Mouse (Mus musculus): Measurements from ENCODE around the gene Jak1. TPM values are rescaled to one million over a fixed set of nuclear protein-coding genes. Genes with fewer than 3 reads are reported as not detected.

The Jak1 gene
- polyA plus RNA-seq, 2 experiments: 19.8 to 38.2 TPM

DNA sequence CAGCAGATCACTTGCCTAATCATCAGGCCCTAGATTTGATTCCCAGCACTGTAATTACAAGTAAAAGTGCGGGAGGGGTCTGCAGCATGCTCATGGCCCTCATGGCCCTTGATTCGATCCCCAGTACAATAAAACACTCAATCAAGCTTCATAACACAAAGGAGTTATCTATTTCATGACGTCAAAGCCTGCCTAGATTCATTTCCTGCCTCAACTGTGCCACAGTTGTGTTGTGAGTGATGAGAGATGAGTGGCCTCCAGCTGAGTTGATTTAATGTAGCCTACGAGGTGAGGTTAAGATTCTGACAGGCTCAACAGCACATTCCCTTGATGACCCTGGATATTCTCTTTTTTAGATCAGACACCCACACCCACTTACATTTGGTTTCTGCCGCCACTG lies 86.0 kb downstream of the Jak1 start:
- WGBS (ENCODE audit: insufficient replicate concordance): 67% methylated on average over 5 of the region's 5 CpGs
- no peak for DNase-seq (ENCODE audit: low read depth in 3 of 3, low spot score in 3 of 3)
- ATAC-seq (ENCODE audit: insufficient read depth): no peak

DNA sequence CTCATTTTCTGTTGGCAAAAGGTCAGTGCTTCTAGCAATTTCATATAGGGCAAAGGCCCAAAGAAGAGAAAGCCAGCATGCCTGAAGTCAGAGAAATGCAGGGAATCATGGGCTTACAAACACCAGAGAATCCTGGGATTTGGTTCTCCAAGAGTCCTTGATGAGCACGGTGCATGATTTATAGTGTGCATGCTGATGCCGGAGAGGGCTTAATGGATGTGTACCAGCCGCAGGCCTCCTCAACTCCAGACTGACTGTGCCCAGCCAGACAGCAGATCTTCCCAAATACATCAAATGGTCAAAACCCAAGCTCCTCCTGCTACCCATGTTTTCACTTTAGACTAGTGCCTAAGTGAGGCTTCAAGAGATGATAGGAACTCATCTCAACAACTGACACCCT lies 87.3 kb downstream of the Jak1 start:
- Histone ChIP-seq H3K36me3 (replicated peaks; ENCODE audit: control insufficient read depth, insufficient read depth, low read depth) (peaks cover 34% of the 10 kb centered on the region), H3K27ac (no peak overlapping the region), H3K4me1 (replicated peaks; ENCODE audit: control insufficient read depth in 2 of 2, insufficient read depth in 2 of 2, low read length in 1 of 2) (peaks cover 5 to 18% of the 10 kb centered on the region in 2 experiments), H3K9me3 (ENCODE audit: control insufficient read depth, low read length) (no peaks in the 10 kb centered on the region), H3K27me3 (ENCODE audit: control insufficient read depth, insufficient read depth, low read length) (no peaks in the 10 kb centered on the region), H3K4me2 (ENCODE audit: low read depth) (no peak overlapping the region), H3K9ac (replicated peaks) (no peak overlapping the region), H3K4me3 (ENCODE audit: insufficient read depth in 1 of 2, low read depth in 2 of 2, low read length in 2 of 2) (no peak overlapping the region)
- TF ChIP-seq EP300 (IDR thresholded peaks at IDR 0.05; ENCODE audit: low read depth) (no peak), CTCF (IDR thresholded peaks at IDR 0.05; ENCODE audit: low read depth) (no peak)
- ATAC-seq (ENCODE audit: insufficient read depth) (no peak), DNase-seq (ENCODE audit: low read depth in 3 of 3, low spot score in 3 of 3) (no peak)
- WGBS (ENCODE audit: insufficient replicate concordance): 81% methylated on average over 3 of the region's 3 CpGs

More for the DNA sequence above, 86.0 kb downstream of the Jak1 start:
- H3K9me3 ChIP-seq (ENCODE audit: control insufficient read depth, low read length): no peaks in the 10 kb centered on the region
- H3K4me3 ChIP-seq (ENCODE audit: insufficient read depth in 1 of 2, low read depth in 2 of 2, low read length in 2 of 2): no peak overlapping the region
- H3K4me1 ChIP-seq (replicated peaks; ENCODE audit: control insufficient read depth in 2 of 2, insufficient read depth in 2 of 2, low read length in 1 of 2): peaks cover 5 to 16% of the 10 kb centered on the region in 2 experiments
- no peak for TF ChIP-seq EP300 (IDR thresholded peaks at IDR 0.05; ENCODE audit: low read depth)
- no peak for TF ChIP-seq CTCF (IDR thresholded peaks at IDR 0.05; ENCODE audit: low read depth)
- no peak overlapping the region for H3K4me2 ChIP-seq (ENCODE audit: low read depth)
- no peak overlapping the region for H3K9ac ChIP-seq (replicated peaks)
- no peaks in the 10 kb centered on the region for H3K27me3 ChIP-seq (ENCODE audit: control insufficient read depth, insufficient read depth, low read length)
- no peak overlapping the region for H3K27ac ChIP-seq
- peaks cover 33% of the 10 kb centered on the region for H3K36me3 ChIP-seq (replicated peaks; ENCODE audit: control insufficient read depth, insufficient read depth, low read depth)

DNA sequence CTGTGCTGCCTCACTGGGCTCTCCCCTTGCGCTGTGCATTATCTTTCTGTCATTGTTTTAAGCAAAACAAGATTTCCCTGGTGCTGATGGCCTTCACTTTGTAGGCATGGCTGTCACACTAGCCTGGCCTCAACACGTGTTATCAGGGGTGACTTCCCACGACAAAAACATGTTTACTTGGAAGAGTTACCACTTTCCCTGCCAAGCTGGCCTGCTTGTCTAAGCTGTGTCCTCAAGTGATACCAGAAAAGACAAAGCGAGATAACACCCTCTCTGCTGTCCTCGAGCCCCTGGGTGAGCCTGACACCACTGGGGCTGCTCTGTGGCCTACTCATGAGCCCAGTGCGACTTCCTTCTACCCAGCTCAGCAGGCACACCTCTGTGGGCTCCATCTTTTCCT lies 89.0 kb downstream of the Jak1 start:
- H3K4me3 ChIP-seq (ENCODE audit: insufficient read depth in 1 of 2, low read depth in 2 of 2, low read length in 2 of 2): no peak overlapping the region
- DNase-seq (ENCODE audit: low read depth in 3 of 3, low spot score in 3 of 3): peak; percentile 24 to 38 (median 24)

DNA sequence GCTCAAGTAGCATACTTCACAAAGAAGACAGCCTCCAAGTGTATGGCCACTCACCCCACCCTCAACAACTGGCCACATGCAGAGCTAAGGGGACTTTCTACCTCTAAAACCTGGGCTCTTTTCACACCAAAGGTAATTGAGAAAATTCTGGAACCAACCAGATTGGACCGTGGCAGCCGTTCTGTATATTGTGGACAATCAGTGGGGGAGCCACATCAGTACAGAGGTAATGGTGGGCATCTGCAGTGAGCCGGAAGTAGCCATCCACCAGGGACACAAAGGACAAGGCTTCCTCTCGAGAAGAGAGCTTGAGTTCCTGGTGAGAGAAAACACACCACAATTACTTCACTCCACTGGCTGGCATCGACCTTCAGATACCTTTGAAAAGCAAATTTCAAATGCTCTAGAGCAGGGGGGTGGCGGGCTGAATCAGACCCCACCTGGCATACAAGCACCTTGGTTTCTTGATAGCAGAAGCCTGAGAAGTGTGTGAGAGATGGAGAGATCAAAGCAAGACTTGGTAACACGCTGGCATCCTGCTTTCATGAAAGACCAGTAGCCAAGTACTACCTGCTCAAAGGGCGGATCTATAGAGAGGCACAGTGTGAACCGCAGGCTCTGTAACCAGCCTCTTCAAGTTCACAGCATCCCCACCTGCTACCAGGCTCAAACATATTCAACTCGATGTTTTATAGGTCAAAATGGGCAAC lies 90.0 kb downstream of the Jak1 start:
- 78% methylated on average over 10 of the region's 10 CpGs for WGBS (ENCODE audit: insufficient replicate concordance)
- Histone ChIP-seq H3K9me3 (ENCODE audit: control insufficient read depth, low read length) (no peaks in the 10 kb centered on the region), H3K4me2 (ENCODE audit: low read depth) (no peak overlapping the region), H3K4me3 (ENCODE audit: insufficient read depth in 1 of 2, low read depth in 2 of 2, low read length in 2 of 2) (no peak overlapping the region), H3K9ac (replicated peaks) (no peak overlapping the region), H3K4me1 (replicated peaks; ENCODE audit: control insufficient read depth in 2 of 2, insufficient read depth in 2 of 2, low read length in 1 of 2) (peaks cover 5 to 14% of the 10 kb centered on the region in 2 experiments), H3K27me3 (ENCODE audit: control insufficient read depth, insufficient read depth, low read length) (no peaks in the 10 kb centered on the region), H3K27ac (no peak overlapping the region), H3K36me3 (replicated peaks; ENCODE audit: control insufficient read depth, insufficient read depth, low read depth) (peaks cover 39% of the 10 kb centered on the region)
- TF ChIP-seq EP300 (IDR thresholded peaks at IDR 0.05; ENCODE audit: low read depth) (no peak), CTCF (IDR thresholded peaks at IDR 0.05; ENCODE audit: low read depth) (no peak)
- no peak for ATAC-seq (ENCODE audit: insufficient read depth)
- DNase-seq (ENCODE audit: low read depth in 3 of 3, low spot score in 3 of 3): no peak

More for the DNA sequence above, 89.0 kb downstream of the Jak1 start:
- Histone ChIP-seq H3K9ac (replicated peaks) (no peak overlapping the region), H3K4me2 (ENCODE audit: low read depth) (no peak overlapping the region), H3K27me3 (ENCODE audit: control insufficient read depth, insufficient read depth, low read length) (no peaks in the 10 kb centered on the region), H3K36me3 (replicated peaks; ENCODE audit: control insufficient read depth, insufficient read depth, low read depth) (peaks cover 32% of the 10 kb centered on the region), H3K4me1 (replicated peaks; ENCODE audit: control insufficient read depth in 2 of 2, insufficient read depth in 2 of 2, low read length in 1 of 2) (peaks cover 5 to 18% of the 10 kb centered on the region in 2 experiments), H3K9me3 (ENCODE audit: control insufficient read depth, low read length) (no peaks in the 10 kb centered on the region), H3K27ac (no peak overlapping the region; the same call in 1 of the 2 replicates)
- WGBS (ENCODE audit: insufficient replicate concordance): 15% methylated on average over 6 of the region's 6 CpGs
- peak; percentile 84 for ATAC-seq (ENCODE audit: insufficient read depth)
- TF ChIP-seq CTCF (IDR thresholded peaks at IDR 0.05; ENCODE audit: low read depth): no peak
- peak; percentile 33; the same call in 1 of the 2 replicates for TF ChIP-seq EP300 (IDR thresholded peaks at IDR 0.05; ENCODE audit: low read depth)

DNA sequence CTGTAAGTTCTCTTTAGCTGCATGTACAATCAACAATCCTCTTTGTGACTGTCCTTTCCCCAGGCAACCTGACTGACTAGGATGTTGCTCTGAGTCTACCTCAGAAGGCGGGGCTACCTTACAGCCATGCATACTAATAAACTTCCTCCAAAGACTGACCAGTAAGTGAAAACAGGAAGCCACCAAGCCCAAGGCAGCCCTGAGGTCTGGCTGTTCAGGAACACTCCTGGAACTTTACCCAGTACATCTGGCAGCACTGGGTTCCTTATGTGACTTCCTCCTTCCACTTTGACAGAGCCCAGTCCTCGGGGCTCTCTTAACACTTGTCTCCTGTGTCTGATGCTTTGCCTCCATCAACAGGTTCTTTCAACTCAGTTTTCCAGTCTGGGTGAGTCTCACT lies 92.3 kb downstream of the Jak1 start:
- no peak for DNase-seq (ENCODE audit: low read depth in 3 of 3, low spot score in 3 of 3)
- H3K27ac ChIP-seq: no peak overlapping the region
- WGBS (ENCODE audit: insufficient replicate concordance): 49% methylated on average over 2 of the region's 2 CpGs

More for the DNA sequence above, 92.3 kb downstream of the Jak1 start:
- Histone ChIP-seq H3K4me1 (replicated peaks; ENCODE audit: control insufficient read depth in 2 of 2, insufficient read depth in 2 of 2, low read length in 1 of 2) (peaks cover 5 to 11% of the 10 kb centered on the region in 2 experiments), H3K9me3 (ENCODE audit: control insufficient read depth, low read length) (no peaks in the 10 kb centered on the region), H3K27me3 (ENCODE audit: control insufficient read depth, insufficient read depth, low read length) (no peaks in the 10 kb centered on the region), H3K4me3 (ENCODE audit: insufficient read depth in 1 of 2, low read depth in 2 of 2, low read length in 2 of 2) (no peak overlapping the region), H3K4me2 (ENCODE audit: low read depth) (no peak overlapping the region), H3K9ac (replicated peaks) (no peak overlapping the region), H3K36me3 (replicated peaks; ENCODE audit: control insufficient read depth, insufficient read depth, low read depth) (peaks cover 40% of the 10 kb centered on the region)
- TF ChIP-seq CTCF (IDR thresholded peaks at IDR 0.05; ENCODE audit: low read depth) (no peak), EP300 (IDR thresholded peaks at IDR 0.05; ENCODE audit: low read depth) (no peak)
- no peak for ATAC-seq (ENCODE audit: insufficient read depth)
